Mouse (Mus musculus) thymus, postnatal 0 days (tissue): Measurements from ENCODE around the gene Fstl3. TPM values are rescaled to one million over a fixed set of nuclear protein-coding genes. Genes with fewer than 3 reads are reported as not detected.

Experiments
- DNase-seq: peaks from one replicate; pipeline ENCODE4 v3.0.0-alpha.2; 2015; ENCODE audit warnings: low spot score
- polyA plus RNA-seq: library from polyadenylated mRNA; unstranded; fragments of >200 nt; fragmentation: Nextera tagmentation; extraction: Ambion mirVana; gene quantifications from 2 replicates; pipeline ENCODE4 v1.2.1, GENCODE M21; 2015

The Fstl3 gene
- polyA plus RNA-seq, 1 experiment from 2014 or later, result 6.0 TPM

DNA sequence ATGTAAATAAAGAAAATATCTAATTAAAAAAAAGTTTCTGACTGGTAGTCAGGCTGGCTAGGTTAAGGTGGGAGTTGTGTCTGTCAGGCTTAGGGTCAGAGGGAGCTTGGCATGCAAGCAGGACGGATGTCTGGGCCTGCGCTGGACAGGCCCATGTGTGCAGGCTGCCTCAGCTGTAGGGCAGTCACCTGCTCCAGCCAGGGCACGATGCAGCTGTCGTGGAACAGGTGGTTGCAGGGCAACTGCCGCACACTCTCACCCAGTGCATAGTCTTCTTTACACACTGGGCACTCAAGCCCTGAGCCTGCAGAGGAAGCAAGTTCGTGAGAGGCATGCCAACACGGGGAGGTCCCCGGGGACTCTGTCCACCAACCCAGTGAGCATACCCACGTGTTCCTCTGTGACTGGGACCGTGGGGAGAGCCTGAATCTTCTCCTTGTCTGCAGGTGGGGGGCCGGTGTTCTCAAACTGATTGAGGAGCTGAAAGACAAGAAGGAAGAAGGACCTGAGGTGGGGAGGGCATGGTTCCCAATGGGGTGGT is 16.4 kb upstream of the Fstl3 start:
- DNase-seq, result no peak

DNA sequence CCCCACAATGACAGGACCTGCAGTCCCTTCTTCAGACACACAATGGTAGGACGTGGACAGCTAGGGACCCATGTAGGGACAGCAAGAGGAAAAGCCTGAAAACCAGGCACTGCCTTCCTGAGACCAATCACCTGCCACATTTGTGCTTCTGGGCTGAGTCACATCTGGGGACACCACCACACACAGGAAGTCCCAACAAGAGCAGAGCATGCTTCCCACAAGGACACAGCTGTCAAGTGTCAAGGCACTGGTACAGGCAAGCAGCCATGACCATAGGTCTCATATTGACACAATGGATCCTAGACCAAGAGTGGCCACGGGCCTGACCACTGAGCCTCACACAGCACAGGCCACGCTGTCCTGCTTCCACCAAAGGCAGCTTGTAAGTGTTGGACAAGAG is 14.2 kb upstream of the Fstl3 start:
- no peak for DNase-seq

DNA sequence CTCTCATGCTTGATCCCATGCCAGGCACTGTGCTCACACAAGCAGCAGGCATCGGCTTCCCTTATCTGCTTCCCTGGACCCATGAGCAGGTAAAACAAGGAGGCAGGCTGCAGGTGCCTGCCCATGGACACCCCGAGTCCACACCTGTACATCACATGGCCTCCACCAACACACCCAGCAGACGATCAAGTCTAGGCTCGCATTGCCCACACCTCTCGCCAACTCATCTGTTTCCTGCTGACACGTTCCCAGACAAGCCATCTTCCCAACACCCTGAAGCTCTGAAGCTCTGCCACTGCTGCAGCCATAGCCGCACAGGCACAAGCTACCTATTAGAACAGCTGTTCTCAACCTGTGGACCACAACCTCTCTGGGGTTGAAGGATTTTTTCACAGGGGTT is 12.8 kb upstream of the Fstl3 start:
- DNase-seq, result no peak

DNA sequence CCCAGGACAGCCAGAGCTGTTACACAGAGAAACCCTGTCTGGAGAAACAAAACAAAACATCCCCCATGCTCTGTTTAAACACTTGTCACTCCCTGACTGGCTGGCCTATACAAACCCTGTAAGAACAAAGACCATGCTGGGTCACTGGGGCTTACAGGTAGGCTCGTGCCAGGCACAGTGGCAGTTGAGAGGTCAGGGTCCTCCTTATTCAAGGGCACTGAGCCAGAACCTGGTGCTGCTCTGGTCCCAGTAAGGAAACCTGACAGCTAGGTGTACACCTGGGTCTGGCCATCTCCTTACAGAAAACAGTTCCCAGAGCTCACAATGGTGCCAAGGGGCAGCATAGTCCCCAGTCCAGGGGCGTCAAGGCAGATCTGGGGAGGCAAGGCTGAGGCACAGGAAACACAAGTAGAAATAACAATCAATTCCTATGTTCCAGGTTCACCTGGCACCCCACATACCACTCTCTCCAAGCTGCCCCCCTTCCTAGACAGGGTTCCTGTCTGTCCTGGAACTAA is 11.8 kb upstream of the Fstl3 start:
- no peak for DNase-seq

DNA sequence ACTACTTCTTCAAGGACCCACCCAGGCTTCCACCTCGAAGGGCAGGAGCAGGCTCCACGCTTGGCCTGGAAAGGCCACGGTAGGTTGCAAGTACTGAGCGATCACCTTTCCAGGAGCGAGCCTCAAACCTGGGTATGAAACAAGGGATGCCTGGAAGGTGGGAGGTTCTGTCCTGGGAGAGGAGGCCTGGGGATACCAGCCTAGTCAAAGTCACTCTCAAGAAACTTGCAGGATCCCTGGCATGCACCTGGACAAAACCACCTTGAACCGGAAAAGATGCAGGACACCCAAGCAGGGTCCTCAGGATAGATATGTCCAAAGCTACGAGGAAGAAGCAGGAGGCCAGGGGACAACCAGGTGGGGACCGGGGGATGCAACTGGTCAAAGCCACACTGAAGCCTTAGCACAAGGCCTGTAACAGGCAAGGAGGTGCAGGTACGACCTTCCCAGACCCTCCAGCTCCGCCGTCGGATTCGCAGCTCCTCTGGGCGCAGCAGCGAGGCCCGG is 11.0 kb upstream of the Fstl3 start:
- DNase-seq, result no peak

DNA sequence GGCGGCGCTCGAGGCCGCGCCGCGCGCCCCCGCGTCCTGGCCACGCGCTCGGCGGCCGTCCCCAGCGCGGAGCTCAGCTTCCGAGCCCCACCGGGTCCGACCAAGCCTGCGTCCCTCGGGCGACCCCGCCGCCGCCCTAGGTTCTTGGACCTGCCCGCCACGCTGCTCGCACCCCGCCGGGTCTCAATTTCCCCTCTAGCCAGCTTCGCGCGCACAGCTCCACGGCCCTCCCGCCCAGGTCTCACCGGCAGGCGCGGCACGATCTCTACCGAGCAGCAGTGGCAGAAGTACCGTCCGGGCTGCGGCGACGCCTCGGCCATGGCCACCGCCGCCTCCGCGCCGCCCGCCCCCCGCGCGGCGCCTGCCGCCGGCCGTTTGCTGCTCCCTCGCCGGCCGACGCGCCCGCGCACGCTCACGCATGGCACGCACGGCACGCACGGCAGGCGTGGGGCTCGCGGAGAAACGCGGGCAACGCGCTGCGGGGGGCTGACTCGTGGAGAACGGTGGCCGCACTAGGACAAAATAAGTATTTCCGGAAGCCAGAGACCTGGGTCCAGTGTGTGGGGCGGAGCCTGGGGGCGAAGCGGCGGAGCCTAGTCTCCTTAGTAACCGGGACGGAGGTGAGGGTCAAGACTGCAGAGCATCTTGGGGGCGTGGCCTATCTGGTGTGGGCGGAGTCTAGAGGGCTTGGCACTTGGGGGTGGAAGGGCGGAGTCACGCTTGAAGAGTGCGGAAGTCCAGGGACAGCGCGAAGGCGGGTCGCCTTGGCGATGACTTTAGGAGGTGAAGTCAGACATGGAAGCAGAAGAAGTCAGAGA is 10.4 kb upstream of the Fstl3 start, which contains the start of gene Rnf126:
TSS of gene Rnf126 (minus strand) at position 445 of the 818 bp plus-strand sequence.
- DNase-seq, result peak; percentile 96

DNA sequence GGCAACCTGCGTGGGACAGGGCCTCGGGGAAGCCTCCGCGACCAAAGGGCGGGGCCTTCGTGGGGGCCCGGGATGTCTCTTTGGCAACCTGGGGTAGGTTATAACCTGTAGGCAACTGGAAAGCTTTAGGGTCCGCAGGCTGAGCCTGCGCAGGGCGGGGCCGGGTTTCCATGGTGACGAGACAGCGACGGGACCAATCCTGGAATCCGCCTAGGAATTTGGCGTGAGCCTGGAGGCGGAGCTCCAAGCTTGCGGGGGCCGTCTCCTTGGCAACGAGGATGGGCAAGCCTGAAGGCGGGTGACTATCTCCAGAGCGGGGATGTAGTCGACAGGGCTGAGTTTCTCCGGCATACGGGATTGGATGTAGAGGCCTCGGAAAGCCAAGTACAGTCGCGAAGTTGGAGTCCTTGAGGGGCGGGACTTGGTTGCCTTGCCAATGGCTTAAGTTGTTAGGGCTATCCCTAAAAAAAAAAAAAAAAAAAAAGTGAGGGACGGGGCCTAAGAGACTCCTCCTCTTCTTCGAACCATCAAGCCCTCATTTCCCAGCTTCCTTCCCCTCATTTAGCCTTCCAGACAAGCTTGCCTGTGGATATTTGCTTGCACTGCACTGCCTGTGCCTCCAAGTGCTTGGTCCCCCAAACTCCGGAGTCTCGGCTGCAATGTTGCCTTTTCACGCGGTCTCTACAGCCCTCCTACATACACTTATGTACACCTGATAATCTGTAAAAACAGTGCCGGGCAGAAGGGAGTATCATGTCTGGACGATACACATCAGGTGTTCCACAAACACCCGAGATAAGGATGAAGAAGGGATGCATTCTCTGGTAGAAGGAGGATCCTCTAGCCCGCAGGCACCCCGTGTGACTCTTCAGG is 9.5 kb upstream of the Fstl3 start:
- DNase-seq, result no peak

DNA sequence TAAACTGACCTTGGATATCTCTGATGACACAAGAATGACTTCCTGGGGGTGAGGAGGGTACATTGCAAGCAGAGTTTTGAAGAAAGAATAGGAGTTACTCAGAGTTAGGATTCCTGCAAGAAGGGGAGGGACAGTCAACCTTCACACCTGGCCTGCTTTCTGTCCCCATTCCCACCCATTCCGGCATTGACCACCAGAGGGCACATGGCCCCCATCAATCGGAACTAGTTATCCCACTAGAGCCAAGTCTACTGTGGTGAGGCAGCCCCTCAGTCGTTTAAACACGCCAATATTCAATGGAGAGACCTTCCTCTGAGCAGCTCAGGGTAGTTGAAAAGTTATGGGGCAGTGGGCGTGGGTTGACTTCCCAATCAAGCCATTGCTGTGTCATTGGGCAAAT is 8.7 kb upstream of the Fstl3 start:
- DNase-seq, result peak; percentile 78

DNA sequence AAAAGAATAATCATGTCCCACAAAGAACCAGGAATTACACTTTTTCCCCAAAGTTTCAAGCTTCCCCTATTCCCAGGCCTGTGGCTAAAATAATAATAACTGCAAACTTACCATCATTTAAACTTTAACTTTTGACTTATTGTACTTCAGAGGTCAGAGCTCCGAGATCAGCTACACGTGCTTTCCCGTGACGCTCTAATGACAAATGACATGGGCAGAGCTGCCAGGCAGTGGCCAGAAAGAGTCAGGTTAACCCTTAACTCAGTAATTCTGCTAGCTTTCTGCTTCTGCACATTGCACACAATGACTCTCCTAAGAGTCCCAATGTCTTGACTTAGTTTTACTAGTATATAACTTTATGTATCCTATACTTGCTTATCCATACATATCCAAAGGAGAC is 7.7 kb upstream of the Fstl3 start:
- no peak for DNase-seq

DNA sequence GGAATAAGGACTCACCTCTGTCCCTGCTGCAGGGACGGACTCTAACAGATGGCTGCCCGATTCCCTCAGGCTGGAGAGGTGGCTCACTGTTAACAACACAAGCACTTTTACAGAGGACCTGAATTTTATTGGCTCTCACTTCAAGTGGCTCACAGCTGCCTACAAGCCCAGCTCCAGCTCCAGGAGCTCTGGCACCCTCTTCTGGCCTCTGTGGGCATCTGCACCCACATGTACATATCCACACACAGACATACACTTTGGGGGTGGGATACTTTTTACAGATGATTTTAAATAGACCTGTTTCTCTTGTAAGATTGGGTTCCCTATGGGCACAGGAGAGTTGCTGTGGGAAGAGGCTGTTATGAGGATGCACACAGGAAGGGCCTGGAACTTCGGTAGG is 4.8 kb upstream of the Fstl3 start:
- DNase-seq, result no peak

DNA sequence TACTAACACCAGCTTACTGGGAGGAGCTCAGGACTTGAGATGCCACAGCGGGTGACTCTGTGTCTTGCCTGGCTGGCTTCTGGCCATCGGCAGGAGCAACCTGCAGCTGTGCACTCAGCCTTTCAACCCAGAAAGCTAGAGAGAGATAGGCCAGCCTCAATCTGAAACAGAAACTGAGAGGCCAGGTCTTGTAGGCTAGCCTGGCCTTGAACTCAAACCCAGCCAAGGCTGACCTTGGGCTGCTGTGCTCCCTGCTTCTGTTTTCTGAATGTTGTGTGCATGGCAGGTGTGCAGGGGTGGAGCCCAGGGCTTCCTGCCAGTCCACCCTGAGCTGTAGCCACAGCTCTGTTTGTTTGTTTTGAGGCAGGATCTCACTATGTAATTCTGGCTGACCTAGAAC is 3.9 kb upstream of the Fstl3 start:
- DNase-seq, result no peak

DNA sequence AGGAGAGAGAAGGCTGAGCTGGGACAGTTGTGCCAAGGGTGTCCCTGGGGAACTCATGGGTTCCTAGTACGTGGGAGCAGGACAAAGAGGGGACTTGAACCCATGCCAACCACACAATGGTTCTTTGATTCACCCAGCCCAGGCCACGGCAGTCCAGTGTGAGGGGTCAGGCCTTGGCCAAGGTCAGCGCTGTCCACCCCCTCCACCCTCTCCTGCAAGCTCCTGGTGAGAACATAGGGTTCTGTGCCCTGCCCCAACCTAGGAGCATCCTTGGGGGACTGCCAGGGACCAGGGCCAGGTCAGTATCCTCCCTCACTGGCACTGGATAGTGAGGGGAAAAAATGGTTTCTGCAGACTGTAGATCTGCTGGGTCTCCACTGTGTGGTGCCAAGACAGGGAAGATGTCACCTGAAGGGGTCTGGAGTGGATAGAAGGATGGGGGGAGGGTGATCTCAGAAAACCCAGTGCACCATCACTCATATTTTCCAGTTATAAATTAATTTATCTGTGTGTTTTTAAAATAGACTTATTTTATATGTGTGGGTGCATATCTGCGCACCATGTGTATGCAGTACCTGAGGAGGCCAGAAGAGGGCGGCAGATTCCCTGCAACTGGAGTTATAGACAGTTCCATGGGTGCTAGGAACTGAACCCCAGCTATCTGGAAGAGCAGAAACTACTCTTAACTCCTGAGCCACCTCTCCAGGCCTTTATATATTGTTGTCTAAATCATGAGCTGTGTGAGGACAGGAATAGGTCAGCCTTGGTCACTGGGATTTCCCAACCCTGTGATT is 2.4 kb upstream of the Fstl3 start:
- DNase-seq, result no peak

DNA sequence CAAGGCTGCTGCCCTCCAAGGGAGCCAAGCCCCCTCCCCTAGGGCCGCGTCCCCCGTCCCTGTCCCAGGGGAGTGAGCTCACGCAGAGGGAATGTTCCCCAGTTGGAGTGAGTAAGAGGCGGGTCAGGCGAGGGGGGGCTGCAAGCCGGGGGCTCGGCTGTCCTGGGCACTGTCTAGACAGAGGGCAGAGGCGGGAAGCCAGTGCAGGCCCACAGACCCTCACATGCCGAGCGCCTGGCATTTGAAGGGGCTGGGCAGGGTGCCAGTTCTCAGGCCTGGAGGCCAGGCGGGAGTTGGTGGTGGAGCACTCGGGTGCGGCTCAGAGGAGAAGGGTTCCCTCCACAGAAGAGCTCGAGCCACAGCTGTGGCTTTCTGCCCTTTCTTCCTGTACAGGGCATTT is 934 bp downstream of the Fstl3 start:
- DNase-seq, result no peak

DNA sequence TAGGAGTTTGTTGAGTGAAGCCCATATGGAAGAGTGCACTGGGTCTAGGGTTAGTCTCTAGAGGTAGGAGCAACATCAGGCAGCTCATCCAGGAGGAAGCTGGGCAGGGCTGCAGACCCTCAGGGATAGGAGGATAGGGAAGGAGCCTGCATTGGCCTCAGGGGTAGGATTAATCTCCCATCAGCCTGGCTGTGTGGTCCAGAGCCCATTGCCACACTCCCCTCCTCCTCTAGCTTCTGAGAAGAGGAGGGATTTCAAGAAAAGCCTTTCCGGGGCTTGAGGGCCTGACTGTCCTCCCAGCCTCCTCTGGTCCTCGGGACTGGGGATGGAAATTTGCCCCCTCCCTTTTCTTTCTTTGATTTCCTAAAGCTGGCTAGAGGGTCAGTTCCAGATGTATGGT is 2.1 kb downstream of the Fstl3 start:
- DNase-seq, result no peak

DNA sequence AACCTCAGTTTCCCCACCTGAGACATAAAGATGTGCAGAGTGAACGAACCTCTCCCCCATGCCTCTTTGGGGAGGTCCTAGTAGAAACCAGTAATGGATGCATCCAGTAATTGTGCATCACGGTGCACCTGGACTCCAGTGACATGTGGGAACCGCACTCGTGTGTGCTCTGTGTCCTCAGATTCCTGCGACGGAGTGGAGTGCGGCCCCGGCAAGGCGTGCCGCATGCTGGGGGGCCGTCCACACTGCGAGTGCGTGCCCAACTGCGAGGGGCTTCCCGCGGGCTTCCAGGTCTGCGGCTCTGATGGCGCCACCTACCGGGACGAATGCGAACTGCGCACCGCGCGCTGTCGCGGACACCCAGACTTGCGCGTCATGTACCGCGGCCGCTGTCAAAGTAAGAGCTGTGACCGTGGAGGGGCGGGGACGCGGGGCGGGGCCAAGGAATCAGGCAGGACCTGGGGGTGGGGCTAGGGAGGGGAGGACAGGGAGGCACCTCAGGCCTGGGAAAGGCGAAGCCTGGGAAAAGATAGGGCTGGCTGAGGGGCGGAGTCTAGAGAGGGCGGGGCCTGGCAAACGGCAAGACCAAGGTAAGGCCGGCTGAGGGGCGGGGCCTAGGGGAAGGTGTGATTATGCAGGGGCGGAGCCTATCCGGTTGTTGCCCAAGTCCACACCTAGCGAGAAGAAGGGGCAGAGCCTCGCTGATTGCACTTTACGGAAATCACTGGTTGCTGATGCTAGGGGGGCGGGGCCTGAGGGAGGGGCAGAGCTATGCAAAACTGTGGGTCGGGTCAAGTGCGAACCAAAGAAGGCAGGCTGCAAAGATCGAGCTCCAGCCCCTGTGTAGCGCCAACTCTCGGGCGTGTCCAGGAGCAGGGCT is 3.0 kb downstream of the Fstl3 start:
- peak; percentile 95 for DNase-seq

DNA sequence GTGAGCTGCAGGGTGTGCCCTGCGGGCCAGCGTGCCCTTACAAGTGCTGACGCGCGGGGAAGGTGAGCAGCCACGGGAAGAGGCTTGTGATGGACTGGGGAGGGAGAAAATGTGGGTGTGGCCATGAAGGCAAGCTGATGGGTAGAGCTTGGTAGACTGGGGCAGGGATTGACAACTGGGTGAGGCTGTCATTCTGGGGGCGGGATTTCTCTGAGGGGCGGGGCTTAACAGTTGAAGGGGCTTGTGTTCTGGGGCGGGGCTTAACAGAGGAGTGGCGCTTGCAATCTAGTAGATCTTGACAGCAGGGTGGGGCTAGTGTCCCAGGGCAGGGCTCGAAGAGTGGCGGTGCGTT is 3.6 kb downstream of the Fstl3 start:
- DNase-seq, result peak; percentile 92

DNA sequence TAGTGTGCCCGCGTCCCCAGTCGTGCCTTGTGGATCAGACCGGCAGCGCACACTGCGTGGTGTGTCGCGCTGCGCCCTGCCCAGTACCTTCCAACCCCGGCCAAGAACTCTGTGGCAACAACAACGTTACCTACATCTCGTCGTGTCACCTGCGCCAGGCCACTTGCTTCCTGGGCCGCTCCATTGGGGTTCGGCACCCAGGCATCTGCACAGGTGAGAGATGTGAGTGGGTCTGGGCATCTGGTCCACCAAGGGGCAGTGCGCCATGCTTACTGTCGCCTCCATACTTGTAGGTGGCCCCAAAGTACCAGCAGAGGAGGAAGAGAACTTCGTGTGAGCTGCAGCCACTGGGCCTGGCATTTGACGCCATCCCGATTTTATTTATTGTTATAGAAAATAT is 4.1 kb downstream of the Fstl3 start:
- DNase-seq, result no peak

DNA sequence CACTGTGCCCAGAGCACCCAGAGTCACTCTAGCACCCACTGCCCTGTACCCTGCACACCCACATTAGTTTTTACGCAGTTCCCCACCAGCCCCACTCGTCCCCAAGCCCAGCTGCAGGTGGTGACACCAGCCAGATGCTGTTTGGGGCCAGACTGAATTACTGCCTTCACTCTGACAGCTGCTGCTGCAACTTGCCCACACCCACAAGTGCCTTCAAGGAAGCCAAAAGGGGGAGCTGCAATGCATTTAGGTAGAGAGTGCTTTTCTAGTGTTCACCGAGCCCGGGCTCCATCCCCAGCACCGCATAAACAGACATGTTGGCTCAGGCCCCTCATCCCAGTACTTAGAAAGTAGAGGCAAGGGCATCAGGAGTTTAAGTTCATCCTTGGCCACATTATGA is 4.9 kb downstream of the Fstl3 start:
- peak; percentile 86 for DNase-seq

DNA sequence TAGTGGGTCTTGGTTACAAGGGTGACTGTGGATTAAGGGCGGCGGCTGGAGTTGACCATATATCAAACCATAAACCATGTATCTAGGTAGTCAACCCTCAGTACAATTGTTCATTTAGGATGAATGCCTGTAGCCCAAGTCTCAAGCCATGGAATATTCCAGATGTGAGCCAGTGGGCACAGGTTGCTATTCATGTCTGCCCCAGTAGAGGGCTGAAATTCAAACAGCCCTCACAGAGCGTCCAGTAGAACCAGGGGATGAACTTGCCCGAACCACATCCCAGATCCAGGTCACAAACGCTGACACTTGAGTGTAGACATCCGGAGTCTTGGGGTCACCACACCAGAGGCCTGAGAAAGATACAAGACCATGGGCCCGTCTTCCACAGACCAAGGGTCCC is 6.0 kb downstream of the Fstl3 start:
- DNase-seq, result no peak
